Mouse (Mus musculus): Measurements from ENCODE around the gene Zfp980.
"Not testable (repeated sequence)": the region's sequence is repeated elsewhere in the genome, so short reads cannot be mapped to it uniquely, and the experiment has no call there.

The Zfp980 gene

GRCm38 (mm10) chr4:145670385-145670784 lies at the start of gene Zfp980:
Zfp980 (plus strand) TSS chr4:145670685.
- not testable (repeated sequence) for DNase-seq (ENCODE audit: low spot score)

DNA sequence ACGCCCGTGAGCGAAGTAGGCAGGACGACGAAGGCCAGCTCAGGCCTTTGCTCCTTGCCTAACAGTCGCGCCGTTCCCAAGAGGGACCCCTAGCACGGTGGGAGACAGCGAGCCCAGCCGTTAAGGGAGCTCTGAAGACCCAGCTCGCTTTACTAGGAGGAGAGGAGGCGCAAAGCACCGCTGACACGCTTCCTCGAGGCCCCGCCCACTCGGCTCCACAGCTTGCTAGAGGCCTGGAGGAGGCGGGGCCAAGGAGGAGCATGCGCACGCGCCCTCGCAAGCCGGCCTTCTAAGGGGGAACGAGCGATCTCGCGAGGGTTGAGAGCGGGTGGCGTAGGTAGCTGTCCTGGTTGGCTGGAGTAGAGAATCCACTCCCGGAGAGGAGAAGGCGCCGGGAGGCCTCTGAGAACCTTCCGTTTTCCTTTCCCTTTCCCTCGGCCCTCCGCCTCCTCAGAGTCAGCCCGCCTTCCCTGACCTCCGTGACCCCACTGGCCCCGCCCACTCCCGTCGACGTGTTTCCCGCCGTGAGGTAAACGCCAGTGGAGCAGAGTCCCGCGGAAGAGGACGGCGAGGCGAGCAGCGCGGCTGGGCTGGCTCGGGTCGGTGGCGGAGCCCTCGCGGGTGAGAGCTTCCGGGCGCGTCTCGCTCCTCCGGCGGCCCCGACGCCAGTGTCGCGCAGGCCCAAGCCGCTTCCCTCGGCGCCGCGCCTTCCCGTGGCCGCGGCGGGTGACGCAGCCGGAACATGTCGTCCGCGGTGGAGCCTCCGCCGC lies 29.9 kb upstream of the Zfp980 start:
- not testable (repeated sequence) for DNase-seq (ENCODE audit: low spot score)

GRCm38 (mm10) chr4:145674286-145674780 lies 3.8 kb downstream of the Zfp980 start:
- not testable (repeated sequence) for DNase-seq (ENCODE audit: low spot score)

DNA sequence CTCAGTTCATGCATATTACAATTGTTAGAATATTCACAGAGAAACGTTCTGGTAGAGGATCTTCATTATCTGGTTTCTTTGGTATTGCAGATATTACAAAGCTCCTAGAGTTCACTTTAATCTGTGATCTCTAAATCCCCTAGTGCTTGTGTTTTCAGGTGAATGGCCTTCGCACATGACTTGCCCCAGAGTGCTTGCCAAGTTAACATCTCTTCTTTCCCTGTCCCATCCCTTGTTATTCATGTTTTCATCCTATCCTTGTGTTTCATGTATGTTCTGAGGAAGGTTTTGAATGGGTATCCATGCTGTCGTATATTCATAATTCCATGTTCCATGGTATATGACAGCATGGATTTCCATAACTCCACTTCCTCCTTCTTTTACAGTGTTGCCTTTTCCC lies 9.7 kb downstream of the Zfp980 start:
- not testable (repeated sequence) for DNase-seq (ENCODE audit: low spot score)

- not testable (repeated sequence) for DNase-seq (ENCODE audit: low spot score)
These were observed 10.3 kb downstream of the Zfp980 start for GRCm38 (mm10) chr4:145680672-145681387.

DNA sequence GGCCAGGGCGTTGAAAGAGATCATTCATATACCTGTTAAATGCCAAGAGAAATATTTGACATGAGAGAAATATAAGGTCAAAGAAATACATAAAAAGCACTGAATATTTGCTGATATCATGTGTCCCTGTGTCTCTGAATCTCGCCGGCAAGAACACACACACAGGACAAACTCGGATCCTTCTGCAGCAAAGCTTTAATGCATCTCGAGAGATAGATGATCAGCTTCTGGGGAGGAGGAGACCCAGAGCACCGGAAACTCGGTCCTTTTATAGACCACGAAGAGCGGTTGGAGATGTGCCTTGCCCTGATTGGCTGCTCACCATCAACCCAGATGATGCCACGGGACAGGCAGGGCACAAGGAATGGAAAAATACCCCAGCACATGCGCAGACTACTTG lies 11.5 kb downstream of the Zfp980 start:
- not testable (repeated sequence) for DNase-seq (ENCODE audit: low spot score)

- not testable (repeated sequence) for DNase-seq (ENCODE audit: low spot score)
These were observed 12.7 kb downstream of the Zfp980 start for GRCm38 (mm10) chr4:145683024-145683766.

DNA sequence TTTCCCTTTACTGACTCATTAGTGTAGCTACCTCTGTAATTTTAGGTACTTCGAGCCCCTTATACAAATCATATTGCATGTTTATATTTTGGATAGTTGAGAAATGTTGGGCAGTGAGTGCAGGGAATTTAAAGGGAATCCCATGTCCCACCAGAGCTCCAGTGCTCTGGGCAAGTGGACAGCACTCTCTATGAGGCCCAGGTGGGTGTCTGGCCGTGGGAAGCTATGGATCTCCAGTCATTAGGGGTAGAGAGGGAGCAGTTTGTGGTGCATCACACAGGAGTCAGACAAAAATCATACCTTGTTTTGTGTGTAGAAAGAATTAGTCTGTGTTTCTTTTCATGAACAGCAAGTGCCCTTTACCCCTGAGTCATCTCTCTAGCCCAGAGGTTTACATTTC lies 15.6 kb downstream of the Zfp980 start:
- DNase-seq (ENCODE audit: low spot score), result not testable (repeated sequence)

DNA sequence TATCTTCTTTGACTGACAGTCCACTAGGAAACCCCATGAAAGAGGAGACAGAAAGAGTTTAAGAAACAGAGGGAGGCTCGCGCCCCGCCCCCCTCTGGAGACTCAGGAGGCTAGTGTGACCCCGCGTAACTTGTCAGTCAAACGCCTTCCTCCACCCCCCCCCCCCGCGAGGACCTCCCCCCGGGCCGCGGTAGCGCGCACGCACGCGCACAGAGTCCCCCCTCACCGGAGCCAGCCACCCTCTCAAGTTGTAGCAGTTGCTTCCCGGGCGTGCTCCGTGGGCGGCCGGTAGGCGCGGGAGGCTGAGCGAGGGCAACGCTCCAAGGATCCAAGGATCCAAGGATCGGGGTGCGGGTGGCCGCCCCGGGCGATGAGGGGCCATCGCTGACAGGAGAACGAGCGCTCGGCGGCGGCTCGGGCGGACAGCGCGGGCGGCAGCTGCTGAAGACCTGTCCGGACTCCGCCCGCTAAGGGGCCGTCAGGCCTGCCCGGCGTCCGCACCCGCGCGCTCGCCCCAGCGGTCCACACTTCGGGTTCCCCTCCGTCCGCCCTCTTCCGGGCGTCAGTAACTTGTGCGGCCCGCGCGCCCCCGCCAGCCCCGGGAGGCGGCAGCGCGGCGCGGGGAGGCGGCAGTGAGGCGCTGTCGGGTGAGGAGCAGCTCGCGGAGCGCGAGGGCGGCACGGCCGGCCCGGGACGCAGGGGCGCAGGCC lies 74.6 kb downstream of the Zfp980 start:
- DNase-seq (ENCODE audit: low spot score), result not testable (repeated sequence)

DNA sequence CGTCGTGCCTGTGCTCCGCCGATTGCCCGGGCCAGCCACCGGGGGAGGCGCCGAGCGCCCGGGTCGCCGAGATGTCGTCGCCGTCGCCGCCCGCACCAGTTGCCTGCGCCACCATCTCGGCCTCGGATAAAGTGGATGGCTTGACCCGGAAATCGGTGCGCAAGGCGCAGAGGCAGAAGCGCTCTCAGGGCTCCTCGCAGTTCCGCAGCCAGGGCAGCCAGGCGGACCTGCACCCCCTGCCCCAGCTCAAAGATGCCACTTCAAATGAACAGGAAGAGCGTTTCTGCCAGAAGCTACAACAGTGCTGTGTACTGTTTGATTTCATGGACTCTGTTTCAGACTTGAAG lies 75.1 kb downstream of the Zfp980 start:
- DNase-seq (ENCODE audit: low spot score), result not testable (repeated sequence)

Measured in T-cell, adult 2 months (primary cell).